Mouse (Mus musculus): ENCODE measurements at regions not wholly inside any gene's neighbourhood (a gene's known extent, or its start where the extent isn't known, plus 50 kb on each side); places are given as distances from the start of the nearest gene placed in this dataset.

GRCm38 (mm10) chr6:60217840-60218239 lies 611.8 kb downstream of the Snca start:
- no peak for DNase-seq (ENCODE audit: low read depth, low spot score)

GRCm38 (mm10) chr6:60201548-60201947 lies 628.1 kb downstream of the Snca start:
- DNase-seq (ENCODE audit: low read depth, low spot score) = peak; percentile 22

All from retina, adult 2 months (tissue).